Mouse (Mus musculus) thymus, postnatal 10 days (tissue): ENCODE measurements around the gene Akap9.
"Not testable (repeated sequence)": the region's sequence is repeated elsewhere in the genome, so short reads cannot be mapped to it uniquely, and the experiment has no call there.

Experiments
- DNase-seq, 2 experiments: peaks; one replicate each; pipeline ENCODE4 v3.0.0; 2021; ENCODE audit warnings: low spot score in 2 of 2

Akap9 gene

DNA sequence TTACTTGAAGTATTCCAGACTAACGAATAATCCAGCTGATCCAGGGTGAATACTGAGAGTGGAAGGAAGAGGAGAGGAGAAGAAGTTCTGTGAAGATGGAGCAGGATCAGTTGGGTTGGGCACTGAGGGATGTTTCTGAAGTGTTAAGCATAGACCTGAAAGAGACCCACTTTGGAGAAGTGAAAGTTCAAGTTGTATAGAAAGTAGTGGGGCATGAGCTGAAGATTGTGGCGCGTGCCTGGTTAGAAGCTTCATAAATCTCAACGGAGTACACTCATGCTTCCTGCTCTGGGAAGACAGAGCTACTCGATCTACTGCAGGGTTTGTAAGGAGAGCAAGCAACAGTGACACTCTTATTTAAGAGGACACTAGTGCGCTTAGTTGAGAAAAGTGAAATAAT is 41.3 kb downstream of the Akap9 start:
- no peak for DNase-seq

DNA sequence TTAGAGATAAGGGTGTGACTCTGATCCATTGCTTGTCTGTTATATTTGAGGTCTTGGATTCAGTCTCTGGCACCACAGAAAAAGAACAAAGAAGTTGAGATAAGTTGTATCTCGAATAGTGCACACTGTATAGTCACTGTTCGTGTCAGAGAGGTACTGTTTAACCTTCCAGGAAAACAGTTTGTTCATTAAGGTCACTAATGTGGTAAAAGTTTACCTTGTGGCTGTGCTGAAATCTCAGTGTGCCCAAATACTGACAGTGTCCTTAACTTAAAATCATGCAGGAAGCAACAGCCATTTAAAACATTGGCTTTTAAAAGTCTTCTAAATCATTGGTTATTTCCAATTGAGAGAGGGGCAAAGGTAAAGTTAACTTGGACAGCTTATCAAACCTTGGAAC is 43.1 kb downstream of the Akap9 start:
- DNase-seq: no peak

DNA sequence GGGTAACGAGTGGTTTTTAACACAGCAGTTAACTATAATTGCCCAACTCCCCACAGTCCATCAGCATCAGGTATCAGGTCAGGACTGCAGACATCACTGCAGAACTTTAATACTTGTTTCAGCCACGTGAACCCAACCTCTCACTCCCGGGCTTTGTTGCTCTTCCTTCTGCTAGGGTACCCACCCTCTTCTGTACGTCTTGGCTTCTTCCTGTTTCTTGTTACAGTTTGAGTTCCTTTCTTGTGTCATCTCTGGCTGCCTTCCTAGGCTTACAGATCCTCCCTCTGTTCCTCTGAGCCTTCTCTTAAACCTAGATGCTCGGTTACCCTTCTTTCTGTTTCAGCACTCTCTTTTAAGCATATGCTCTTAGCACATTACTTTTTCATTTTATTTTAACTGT is 45.9 kb downstream of the Akap9 start:
- DNase-seq: no peak

DNA sequence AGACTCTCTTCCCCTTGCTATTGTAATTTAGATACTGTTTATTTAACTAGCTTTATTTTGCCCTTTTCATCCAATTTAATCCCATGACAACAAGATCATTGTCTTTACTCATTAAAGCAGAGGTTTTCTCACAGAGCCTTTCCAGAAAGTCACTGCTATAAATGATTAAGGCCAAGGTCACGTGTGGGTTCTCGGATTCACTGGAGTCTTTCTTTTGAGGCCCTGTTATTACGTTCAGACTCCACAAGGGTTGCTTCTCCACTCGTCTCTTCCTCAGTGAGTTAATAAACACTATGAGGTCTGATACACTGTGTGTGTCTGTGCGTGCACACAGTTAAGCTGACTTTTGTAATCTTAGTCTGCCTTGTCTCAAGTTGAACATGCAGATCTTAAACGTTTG is 47.0 kb downstream of the Akap9 start:
- no peak for DNase-seq

DNA sequence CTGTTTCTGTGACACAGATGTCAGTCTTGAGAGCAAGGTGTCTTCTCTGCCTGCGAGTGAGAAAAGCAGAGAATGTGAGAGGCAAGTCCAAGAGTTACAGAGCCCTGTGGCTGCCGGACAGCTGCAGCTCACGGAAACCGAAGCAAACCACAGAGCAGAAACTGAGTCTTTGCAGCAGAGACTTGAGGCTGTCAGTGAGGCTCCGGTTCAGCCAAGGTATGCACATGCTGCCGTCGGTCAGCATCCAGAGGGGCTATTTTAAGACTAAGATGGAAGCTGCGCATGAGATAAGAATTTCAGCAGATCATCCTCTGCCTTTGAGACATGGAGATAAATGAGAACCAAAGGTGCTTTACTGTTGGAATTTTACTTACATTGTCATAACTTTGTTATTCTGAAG is 48.3 kb downstream of the Akap9 start:
- DNase-seq: no peak

DNA sequence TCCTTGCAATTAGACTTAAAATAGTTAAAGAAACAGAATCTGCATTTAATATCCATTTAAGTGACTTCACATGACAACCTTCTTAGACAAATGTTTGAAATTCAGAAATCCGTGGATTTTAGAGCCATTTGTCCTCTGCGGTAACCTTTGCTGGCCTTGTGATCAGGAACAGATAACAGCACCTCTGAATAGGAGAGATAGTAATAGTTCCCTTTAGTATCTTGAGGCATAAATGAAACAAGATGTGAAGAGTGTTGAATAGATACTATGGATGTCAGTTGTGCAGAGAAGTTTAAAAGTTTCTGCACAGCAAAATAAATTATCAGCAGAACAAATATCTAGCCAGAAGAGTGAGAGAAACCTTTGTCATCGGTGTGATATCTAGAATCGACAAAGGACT is 50.0 kb downstream of the Akap9 start:
- DNase-seq: no peak

DNA sequence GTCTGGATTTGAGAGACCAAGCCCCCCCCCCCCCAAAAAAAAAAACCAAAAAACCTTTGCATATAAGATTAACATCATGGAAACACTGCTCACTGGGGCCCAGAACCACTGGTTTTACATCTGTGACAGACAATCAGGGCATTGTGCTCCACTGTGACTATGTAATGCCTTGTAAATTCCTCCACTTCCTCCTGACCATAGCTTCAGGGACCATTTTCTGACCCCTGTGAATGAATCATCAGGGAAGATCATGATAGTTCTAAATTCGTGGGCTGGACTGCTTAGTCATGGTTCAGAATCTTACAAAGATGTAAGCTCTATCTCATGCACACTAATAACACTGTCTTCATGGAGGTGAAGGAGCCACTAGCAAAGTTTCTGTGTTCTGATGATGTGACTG is 61.8 kb downstream of the Akap9 start:
- DNase-seq: no peak

DNA sequence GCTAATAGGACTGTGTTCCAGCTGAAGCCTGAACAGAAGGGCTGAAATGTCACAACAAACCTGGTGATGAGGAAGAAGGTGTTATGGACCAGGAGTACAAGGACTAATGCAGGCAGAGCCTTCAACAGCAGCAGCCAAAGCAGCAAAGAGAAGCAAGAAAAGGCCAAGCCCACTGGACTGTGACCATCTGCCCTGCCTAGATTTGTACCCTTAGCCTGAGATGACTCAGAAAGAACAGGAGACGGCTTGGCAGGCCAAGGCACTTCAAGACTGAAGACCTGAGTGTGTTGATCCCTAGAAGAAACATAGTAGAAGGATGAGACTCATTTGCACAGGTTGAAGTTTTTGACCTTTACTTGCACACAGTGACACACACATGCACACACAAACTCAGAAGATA is 62.6 kb downstream of the Akap9 start:
- DNase-seq: no peak

DNA sequence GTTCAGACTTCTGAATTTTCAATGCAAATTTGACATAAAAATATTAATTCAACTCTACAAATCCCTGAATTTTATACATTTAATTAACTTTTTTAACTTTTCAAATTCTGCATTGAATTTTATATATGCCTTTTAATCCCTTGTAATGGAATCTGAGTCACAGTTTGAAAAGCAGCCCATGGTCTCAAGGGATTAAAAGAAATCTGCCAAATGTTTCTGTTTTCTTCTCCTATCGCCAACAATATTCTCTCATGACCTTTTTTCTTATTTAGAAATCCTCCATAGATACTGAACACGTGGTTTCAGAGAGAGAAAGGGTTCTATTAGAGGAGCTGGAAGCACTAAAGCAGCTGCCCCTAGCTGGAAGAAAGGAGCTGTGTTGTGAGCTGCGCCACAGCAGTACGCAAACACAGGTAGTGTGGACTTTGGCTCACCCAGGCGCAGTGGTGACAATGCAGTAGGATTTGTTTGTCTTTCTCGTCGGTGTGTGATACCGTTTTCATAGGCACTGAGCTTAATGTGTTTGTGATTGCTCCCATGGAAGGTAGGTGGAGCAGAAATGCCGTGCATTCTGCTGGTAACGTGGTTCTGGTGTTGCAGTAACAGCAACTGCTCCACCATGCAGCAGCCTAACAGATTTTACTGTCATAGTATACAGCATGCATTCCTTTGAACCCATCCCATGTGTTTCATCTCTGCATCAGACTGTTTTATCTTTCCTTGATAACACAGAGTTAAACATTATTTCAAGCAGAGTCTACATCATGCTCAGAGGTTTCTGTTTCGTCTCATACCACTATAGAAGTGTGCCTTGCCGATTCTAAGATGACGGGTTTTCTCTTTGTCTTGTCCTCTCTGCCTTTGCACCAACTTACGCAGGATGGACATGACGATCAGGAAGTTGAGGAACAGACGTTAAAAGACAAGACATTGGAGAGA is 76.9 kb downstream of the Akap9 start:
- no peak for DNase-seq

DNA sequence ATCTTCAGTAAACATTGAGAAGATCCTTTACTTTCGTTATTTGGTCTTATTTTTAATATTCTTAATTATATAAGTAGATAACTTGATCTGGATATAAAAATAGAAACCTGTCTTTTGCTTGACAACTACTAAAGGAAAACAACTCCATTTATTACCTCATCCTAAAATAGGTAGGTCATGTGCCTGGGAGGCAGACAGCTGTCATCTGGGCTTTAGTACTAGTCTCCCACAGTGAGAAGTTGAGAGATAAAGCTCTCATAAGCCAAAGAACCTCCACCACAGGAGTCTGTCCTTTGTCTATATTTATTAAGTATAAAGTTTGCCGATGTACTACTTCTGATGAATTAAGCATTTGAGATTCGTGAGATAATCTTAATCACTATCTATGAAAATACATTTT is 78.8 kb downstream of the Akap9 start:
- no peak for DNase-seq

DNA sequence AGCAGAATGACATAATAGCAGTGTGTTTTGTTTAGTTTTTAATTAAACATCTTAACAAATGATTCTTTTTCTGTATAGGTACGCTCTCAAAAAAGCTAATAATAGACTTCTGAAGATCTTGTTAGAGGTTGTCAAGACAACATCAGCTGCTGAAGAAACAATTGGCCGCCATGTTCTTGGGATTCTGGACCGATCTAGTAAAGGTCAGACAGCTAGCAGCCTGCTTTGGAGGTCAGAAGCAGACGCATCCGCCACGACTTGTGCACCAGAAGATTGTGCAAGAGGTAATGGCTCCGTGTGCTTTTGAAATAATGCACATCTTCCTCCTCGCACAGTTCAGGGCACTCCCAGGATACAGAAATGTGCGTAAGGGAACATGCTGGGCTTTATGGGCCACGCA is 80.4 kb downstream of the Akap9 start:
- DNase-seq: no peak

DNA sequence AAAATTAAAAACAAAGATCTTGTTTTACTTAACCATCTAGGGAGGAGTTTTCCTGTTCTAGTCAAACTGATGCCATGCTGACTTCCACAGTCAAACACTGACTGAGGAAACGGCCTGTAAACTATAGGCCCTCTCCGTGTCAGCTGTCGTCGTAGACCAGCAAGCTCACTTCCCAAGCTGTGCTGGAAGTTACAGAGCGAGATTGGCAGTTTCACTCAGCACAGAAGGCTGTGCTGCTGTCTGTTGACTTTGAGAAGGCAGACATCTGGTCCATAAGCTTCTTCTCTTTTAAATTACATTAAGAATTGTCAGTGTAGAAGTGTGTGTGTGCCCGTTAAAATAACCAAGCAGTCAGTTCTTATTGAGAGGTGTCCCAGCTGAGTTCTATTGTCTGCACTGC is 81.7 kb downstream of the Akap9 start:
- no peak for DNase-seq

DNA sequence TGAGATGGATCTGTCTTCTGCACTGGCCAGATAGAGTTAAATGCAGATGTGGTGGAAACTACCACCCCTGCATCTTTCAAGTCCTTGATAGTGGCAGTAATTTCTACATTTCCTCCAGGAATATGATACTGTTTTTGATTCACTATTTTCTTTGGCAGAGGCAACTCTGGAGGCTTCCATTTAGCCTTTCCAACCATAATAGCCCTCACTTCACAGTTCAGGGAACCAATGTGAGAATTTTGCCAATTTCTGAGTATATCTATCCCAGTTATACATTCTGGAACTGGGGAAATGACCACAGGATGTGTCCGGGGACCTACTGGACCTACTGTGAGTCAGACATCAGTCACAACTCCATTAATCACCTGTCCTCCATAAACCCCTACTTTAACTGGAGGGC is 89.8 kb downstream of the Akap9 start:
- not testable (repeated sequence) for DNase-seq

DNA sequence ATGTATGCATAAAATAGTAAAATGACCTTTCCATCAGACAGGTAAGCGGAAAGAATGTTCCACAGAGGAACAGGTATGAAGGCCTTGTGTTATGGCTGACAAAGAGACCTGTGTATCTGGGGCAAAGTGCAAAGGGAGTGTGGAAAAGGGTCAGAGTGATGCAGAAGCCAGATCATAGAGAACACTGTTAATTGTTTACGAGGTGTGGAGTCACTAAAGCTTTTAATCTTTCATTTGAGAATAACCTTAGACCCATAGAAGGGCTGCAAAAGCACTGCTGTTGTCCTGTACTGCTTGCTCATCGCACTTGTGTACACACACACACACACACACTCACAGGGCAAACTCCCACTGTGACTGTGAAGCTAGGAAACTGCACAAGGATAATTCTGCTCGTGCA is 91.5 kb downstream of the Akap9 start:
- no peak for DNase-seq

DNA sequence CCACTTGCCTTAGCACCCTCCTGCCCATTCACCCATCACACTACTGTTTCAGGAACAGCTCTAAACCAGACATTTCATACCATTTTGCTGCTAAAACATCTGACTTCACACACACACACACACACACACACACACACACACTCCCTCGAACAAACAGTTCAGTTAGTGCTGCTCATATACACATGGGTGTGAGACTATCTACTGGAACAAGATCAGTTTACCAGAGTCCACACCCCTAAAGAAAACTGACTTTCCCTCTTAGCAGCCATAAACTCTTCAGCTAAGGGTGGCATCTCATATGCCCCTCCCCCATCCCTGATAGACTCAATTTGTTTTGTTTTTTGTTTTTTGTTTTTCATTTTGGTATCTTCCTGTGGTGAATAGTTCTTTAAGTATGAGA is 92.2 kb downstream of the Akap9 start:
- no peak for DNase-seq

DNA sequence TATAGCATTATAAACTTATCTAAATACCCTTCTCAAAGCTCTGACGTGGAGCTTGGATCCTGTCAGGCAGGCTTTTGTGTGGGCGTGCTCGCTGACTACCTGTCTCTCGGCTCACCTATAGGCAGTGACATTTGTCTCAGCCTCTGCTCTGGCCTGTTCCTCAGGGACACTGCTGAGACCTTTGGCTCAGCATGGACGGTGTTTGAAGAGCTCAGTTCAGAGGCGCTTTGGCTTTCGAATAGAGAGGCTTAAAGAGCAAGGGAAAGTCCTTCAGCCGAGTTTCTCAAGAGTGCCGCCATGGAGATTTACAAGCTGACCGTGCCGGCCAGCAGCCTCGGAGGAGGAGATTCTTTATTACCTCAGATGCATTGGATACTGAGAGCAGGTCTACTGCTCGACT is 95.3 kb downstream of the Akap9 start:
- DNase-seq: no peak

DNA sequence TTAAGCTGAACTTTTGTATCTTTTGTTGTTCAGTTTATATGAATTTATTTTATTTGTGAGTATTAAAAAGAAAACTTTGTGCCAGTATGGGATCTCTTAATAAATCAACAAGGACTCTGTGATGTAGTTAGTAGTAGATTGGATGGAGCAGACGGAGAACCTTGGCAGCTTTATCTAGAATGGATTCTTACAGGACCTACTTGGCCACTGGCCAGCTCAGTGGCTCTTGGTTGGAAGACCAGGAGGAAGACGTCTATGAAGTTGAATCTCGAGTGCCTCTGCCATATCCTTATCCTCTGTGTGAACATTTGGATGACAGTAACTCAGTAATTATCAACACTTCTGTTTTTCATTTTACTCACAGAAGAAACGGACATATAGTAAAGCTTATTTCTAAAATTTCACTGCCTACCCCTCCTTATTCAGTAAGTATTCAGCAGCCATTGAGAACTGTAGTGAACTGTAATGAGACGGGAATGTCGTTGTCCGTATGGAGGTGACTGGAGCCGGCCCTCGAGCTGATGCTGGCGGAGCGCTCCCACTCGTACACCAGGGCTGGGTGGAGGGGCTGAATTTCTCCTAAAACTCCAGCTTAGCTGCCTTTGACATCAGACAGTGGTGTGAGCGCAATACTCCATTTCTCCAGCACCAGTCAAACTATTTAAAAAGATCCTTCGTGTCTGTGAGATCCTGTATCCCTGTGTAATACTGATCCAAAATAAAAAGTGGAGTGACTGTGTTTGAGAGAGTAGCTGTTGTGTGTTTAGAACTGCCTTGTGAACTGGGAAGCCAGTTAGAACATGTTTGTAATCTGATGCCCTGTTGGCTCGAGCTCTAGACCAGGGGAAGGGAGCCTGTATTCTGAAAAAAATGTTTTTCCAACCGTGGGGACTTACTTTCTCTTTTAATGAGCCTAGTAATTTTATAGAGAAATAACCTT is 96.2 kb downstream of the Akap9 start:
- DNase-seq: no peak

DNA sequence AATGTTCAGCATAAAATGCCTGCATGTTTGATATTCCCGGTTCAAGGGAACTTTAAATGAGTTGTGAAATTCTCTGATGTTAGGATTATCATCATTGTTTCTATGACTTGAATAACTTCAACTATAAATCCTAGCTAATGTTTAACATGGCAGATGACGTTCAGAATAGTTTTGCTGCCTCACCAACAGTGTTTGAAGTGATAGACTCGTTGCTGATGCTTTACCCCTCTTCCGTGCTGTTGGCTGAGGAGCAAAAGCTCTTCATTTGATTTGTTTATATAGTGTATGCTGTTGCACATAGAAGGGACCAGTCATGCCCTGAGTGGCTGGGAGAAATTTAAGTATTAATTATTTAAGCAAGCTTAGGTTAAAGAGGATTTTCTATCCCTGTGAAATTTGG is 96.9 kb downstream of the Akap9 start:
- DNase-seq: no peak

DNA sequence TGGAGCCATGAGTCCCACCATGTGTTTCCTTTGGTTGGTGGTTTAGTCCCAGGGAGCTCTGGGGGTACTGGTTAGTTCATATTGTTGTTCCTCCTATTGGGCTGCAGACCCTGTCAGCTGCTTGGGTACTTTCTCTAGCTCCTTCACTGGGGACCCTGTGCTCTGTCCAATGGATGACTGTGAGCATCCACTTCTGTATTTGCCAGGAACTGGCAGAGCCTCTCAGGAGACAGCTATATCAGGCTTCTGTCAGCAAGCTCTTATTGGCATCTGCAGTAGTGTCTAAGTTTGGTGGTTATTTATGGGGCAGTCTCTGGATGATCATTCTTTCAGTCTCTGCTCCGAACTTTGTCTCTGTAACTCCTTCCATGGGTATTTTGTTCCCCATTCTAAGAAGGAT is 98.5 kb downstream of the Akap9 start:
- DNase-seq: not testable (repeated sequence)

DNA sequence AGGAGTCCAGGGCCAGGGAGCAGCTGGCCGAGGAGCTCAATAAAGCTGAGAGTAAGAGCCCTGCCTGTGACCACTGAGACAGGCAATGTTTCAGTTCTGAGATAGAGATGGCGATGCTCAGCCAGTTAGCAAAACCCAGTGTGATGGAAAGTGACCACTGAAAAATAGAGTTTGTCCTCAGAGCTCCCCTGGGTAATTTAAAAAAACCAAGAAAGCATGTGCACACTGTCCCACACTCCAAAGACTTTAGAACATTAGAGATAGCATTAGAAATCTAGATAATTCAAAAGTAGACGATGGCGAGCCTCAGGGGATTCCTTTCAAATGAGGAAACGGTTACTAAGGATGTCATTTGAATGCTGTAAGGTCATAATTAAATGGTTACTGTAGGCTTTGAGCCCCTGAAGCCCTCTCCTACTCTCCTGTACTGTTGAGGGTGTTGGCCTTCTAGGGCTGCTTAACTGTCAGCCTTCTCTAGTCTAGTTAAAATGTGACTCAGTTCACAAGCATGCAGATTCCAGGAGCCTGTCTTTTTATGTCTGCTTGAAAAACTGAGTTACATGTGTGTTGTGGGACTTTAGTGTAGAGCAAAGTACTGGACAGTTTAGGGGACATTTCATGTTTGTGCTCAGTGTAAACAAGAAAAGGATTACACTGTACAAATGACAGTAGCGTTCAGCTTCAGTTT is 100.8 kb downstream of the Akap9 start:
- DNase-seq: no peak

DNA sequence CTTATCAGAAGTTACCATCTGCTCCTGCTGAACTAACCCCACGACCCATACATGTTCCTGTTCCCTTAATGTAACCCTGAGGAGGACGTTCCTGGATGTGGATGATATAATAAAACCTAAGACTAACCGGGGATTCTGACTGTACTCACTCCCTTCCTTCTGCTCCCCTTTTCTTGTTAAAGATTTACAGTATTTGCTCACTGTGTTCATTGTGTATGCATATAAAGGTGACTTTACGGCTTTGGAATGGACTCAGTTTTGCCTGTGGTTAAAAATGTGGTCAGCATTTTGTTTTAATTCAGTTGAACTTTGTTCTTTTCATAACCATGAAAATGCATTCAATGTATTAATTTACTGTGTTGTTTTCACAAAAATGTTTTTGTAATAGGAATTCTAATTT is 104.0 kb downstream of the Akap9 start:
- no peak for DNase-seq

DNA sequence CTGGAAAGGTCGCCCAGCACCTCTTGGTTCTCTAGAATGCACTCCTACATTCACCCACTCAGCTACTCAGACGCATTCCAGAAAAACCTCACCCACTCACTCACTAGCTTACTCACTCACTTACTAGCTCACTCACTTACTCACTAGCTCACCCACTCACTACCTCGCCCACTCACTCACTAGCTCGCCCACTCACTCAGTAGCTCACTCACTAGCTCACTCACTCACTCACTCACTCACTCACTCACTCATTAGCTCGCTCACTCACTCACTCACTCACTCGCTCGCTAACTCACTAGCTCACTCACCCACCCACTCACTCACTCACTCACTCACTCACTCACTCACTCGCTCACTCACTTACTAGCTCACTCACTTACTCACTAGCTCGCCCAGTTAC is 108.8 kb downstream of the Akap9 start:
- no peak for DNase-seq
